Mouse (Mus musculus) brain, embryonic 14.5 days (tissue): ENCODE results near the gene Tnk2.

Experiments
- CTCF ChIP-seq: fragments of 200-500 bp; IDR thresholded peaks from 2 replicates; pipeline ENCODE4 v1.5.1; 2012; ENCODE audit warnings: inconsistent platforms, mild to moderate bottlenecking, moderate library complexity, borderline replicate concordance; ENCODE audit not compliant: insufficient read depth, insufficient read length; ENCODE audit errors: extremely low read depth
- POLR2A ChIP-seq: fragments of 200-500 bp; IDR thresholded peaks from 2 replicates; pipeline ENCODE4 v1.6.1; 2012; ENCODE audit warnings: mild to moderate bottlenecking, inconsistent platforms, borderline replicate concordance; ENCODE audit not compliant: poor library complexity, insufficient read depth, insufficient read length, severe bottlenecking; ENCODE audit errors: extremely low read depth

DNA sequence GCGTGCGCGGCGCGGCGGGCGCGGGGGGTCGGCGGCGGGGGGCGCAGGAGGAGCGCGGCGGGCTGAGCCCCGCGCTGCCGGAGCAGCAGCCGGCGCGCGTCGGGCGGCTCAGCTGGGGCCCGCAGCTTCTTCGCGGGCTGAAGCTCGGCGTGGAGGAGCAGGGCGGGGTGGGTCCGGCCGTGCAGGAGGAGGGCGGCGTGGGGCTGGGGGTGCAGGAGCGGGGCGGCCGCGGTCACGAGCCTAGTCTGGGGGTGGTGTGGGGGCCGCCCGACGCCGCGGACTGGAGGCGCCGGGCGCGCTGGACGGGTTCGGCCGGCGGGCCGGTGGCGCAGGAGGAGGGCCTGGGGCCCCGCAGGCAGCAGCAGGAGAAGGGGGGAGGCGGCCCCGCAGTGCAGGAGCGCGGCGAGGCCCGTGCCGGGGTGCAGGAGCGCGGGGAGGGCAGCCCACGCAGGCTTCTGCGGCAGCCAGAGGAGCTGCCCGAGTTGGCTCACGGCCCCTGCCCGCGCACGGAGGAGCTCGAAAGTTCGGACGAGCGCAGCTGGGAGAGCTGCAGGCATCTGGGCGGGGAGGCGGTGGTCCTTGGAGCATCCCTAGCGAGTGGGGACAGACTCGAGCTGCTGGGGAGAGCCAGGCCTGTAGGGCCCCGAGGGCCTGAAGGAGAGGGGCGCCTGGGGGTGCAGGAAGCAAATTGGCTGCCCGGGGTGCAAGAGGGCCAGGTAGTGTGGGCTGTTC is 561 bp downstream of the Tnk2 start:
- TF ChIP-seq CTCF = no peak
- no peak for TF ChIP-seq POLR2A
